Mouse (Mus musculus) CD4-positive, CD25-positive, alpha-beta regulatory T cell, adult 4 months (primary cell): Measurements from ENCODE around the gene Mthfd1. TPM values are rescaled to one million over a fixed set of nuclear protein-coding genes. Genes with fewer than 3 reads are reported as not detected.
A peak's percentile ranks its signal among the peaks of the same experiment; 100 is the strongest.

Source experiments
- ATAC-seq: one replicate; pipeline ENCODE4 v1.8.0; 2017
- polyA plus RNA-seq, 2 experiments: library from polyadenylated mRNA; unstranded; fragments of 100-300 nt; shearing (Covaris generic); gene quantifications; one replicate each; pipeline ENCODE4 v1.2.1; 2017

Mthfd1 gene
- polyA plus RNA-seq, 2 experiments from 2014 or later = 28.2 to 43.5 TPM

DNA sequence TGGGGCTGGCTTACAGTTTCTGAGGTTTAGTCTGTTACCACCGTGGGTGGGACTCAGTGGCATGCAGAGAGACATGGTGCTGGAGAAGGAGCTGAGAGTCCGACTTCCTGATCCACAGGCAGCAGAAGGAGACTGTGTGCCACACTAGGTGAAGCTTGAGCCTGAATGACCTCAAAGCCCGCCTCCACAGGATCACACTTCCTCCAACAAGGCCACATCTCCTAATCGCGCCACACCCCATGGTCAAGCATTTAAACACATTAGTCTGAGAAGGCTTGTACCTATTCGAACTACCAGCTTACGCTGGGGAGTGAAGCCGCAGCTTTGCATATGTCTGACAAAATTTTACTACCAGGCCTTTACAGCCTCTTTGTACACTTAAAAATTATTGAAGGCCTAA is 50.0 kb downstream of the Mthfd1 start:
- no peak for ATAC-seq

DNA sequence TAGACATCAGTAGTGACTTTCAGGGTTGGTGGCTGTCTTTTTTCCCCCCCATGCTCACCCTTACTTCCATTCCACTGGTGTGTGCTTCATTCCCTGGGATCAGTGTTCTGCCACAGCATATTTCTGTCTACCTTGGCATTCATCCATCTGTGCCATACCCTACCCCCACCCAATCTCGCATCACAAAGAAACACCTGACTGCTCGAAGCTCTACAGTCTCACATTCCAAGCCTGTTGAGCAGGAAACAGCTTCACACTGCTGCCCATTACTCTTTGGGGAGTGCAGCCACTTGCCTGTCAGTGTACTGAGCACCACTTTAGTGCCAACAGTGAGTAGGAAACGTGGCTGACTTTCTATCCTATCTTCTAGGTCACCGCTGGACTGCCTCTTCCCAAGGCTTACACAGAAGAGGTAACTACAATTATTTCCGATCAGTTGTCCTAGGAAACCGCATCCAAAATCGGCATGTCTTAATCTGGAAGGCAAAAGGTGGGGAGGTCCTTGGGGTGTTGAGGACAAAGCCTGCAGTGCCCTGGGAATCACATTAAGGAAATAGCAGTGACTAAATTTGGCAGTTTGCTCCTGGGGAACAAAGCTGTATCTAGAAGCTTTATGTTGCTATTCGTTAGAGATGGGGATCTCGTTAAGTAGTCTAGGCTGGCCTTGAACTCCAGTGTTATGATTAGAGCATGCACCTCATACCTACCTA is 51.9 kb downstream of the Mthfd1 start:
- ATAC-seq = no peak

DNA sequence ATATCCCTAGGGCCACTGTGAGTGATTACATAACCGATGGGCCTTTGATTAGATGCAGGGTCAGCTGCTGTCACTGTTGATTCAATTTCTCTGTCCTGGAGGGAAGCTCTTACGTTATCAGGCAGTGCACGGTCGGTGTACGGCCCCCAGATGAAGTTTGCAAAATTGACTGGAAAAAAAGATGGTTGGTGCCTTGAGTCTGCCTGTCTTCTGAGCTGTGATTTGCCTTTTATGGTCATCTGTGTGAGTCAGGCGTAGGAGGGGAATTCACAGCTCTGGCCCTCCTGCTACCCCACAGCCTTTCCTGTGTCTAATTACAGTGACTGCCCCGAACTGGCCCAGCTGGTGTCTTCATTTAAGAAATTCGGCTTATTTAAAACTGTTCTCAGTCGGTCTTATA is 52.9 kb downstream of the Mthfd1 start:
- peak; percentile 95 for ATAC-seq

DNA sequence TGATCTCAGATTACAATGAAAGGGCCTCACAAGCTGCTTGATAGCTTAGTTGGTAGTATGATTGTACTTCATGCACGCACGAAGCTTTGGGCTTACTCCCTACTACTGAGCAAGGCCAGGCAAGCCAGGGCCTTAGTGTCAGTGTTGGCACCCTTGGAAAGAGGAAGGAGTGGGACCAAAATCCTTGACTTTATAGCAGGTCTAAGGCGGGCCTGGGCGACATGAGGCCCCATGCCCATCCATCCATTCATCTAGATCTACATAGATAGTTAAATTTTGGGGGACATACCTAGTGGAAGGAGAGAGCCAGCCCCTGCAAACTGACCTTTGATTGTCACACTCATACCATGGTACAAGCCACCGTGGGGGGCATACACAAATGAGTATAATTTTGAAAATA is 53.3 kb downstream of the Mthfd1 start:
- ATAC-seq = no peak

DNA sequence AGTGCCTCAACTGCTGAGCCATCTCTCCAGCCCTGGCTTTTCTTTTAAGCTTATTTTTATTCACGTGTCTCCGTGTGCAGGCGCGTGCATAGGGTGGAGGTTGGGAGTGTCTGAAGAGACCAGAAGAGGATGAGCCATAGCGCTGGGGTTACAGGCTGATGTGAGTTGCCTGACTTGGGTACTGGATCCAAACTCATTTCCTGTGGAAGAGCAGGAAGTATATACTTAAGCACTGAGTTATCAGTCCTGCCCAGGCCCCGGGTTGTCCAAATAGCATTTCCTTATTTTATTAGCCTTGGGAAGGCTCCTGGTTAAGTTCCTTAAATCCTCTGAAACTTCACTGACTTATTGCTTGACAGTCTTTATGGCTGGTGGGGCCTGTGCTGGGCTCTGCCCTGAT is 54.9 kb downstream of the Mthfd1 start:
- ATAC-seq = no peak

DNA sequence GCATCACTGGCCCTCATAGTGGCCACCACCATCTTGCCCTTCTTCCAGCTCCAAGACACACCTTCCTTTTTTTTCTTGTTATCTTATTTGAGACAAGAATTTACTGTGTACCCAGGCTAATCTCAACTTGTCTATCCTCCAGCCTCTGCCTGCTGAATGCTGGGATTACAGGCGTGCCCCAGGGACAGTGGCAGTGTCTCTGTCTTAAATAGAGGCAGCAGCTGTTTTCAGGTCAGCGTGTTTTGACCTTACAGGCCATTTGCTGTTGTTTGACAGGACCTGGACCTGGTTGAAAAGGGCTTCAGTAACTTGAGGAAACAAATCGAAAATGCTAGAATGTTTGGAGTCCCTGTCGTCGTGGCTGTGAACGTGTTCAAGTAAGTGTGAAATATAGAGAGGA is 55.5 kb downstream of the Mthfd1 start:
- ATAC-seq = no peak

DNA sequence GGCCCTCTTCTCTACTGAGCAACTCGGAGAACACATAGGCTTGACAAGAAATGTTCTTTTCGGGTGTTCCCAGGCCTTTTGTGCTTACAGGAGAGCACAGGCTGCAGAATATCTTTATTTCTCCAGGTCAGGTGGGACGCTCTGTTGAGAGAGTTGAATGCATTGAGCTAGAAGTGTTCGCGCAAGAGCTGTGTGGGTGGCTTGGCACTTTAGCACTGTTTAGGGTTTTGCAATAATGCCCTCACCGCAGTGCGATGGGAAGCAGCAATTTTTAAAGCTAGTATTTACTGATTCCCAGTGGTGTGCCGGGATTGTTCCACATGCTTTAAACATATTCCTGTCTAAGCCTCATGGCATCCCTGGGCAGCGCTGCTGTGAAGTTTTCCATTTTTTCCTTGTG is 56.1 kb downstream of the Mthfd1 start:
- ATAC-seq = no peak

DNA sequence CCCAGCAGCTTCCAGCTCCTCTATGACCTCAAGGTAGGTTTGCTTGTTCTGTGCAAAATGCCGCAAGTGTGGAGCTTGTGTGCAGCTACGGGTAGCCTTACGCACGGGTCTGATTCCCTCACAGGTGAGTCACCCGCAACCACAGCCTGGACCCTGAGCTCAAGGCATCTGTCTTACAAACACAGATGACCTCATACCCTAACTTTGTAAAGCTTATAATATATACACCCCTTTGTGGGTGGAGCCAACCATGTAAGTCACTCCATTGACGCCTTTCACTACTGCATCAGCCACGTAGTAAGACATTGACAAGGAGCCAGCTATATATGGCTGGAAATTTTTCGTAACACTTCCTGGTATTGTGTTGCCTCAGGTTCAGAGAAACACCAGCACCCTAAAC is 56.9 kb downstream of the Mthfd1 start:
- ATAC-seq = no peak

DNA sequence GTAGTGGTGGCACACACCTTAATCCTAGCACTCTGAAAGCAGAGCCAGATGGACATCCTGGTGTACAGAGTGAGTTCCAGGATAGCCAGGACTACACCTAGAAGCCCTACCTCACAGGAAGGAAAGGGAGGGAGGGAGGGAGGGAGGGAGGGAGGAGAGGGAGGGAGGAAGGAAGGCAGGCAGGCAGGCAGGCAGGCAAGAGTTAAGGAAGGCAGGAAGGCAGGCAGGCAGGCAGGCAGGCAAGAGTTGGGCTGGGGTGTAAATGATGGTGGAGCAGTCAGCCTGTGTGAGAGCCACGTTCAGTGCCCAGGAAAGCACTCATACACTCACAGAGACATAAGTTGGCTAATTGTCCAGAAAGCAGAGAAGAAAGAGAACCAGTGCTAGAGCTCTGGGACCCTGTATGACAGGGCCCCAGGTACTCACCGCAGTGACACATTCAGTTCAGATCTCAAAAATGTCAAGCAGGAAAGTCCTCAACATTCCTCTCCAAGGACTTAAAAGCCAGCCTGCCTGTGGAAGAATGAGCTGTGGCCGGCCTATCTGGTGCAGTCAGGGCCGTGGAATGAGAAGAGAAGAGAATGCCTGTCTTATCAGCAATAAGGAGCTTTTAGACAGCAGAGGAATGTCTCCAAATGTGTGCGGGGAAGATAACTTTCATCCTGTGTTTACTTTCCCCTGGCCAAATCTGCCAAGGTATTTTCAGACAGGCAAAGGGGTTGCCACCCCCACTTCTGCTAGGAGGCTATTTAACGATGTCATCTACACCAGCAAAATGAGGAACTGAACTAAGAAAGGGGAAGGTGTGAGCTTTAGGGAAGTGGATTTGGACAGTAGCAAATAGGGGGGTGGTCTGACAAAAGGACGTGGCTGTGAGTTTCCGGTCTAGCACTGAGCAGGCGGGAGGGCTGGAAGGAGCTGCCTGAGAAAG is 63.4 kb downstream of the Mthfd1 start:
- no peak for ATAC-seq

DNA sequence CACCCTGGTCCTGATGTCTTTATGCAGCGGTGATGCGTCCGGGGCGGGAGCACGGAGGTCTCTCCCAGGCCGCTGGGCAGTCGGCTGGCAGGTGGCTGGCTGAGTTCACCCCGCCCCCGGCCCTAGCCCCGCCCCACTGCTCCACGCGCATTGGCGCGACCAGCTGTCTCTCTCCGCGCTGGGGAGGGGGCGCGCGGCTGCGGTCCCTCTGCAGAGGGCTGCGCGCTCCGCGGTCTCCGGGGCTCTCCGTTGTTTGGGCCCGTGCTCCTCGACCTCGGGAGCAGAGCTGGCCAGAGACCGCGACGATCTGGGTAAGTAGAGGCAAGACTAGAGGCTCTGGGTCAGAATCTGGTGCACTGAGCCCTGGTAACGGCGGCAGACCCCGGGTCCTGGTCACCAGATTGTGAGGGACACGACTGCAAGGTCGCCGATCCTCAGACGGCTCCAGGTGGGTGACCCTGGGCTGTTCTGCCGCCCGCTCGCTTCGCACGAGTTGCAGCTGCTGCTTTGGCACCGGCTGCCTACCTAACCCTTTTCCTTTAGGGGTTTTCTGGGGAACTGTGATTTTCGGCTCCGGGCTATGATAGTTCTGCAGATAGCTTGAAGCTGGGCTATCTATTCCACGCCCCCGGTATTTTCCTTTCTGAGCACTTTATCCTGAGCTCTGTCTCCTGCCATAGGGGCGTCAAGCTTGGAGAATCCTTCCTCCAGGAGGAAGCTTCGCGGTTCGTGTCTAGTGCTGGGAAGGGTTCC is 69.8 kb downstream of the Mthfd1 start, which contains the start of gene Akap5:
Gene Akap5 (plus strand): TSS at position 213 of the 753 bp plus-strand sequence.
- peak; percentile 54 for ATAC-seq

DNA sequence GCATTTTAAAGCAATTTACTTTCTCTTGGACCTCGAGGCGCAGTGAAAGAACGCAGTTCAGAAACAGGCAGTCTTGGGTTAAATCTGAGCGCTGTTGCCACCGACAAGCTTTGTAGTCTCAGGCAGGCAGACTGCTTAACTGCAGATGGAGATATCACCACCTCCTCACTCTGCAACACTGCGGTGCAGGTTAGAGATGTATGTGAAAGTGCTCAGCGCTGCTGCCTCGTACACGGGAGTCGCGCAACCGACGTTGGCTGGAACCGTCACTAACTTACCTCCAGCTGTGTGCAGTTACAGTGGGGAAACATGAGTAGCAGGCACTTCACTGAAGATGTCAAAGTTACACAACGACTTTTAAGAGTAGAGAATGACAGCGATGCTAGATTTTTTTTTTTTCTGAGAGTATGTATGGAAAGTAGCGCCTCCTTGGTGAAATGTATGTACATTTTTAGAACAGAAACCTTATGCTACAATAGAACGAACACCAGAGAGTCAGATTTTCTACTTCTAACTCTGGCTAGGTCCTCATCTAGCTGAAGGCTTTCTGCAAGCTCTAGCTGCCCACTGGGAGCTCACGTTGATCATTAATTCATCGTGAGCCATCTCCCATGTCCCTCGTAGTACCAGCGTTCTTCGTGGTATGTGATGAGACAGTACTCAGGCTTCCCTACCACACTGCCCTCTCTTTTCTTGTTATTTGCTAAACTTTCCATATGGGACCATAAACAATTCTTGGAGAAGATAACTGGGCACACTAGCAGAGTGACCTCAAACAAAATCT is 71.5 kb downstream of the Mthfd1 start:
- ATAC-seq = no peak

DNA sequence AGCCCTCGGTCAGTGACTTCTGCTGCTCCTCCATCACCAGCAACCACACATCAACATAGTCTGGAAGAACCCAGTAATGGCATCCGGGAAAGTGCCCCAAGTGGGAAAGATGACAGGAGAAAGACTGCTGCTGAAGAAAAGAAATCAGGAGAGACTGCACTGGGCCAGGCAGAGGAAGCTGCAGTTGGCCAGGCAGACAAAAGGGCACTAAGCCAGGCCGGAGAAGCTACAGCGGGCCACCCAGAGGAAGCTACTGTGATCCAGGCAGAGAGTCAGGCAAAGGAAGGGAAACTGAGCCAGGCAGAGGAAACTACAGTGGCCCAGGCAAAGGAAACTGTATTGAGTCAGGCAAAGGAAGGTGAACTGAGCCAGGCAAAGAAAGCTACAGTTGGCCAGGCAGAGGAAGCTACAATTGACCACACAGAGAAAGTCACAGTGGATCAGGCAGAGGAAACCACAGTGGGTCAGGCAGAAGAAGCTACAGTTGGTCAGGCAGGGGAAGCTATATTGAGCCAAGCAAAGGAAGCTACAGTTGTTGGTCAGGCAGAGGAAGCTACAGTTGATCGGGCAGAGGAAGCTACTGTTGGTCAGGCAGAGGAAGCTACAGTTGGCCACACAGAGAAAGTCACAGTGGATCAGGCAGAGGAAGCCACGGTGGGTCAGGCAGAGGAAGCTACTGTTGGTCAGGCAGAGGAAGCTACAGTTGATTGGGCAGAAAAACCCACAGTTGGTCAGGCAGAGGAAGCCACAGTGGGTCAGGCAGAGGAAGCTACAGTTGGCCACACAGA is 73.7 kb downstream of the Mthfd1 start:
- ATAC-seq = no peak

DNA sequence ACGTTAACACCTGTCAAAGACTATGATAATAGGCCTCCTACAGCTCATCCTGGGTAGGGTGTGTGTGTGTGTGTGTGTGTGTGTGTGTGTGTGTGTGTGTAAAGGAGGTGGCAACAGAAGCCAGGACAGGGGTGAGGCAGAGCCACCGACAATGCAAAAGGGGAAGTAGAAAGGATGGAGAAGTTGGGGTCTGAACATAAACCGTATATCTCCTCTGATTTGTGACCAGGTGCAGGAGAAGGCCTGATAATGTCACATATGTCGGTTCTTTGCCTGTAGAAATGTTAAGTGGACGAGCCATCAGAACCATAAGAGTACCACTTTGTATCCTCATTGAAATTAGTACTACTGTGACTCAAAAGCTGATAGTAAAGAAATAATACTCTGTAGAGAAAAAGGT is 78.6 kb downstream of the Mthfd1 start:
- ATAC-seq = no peak

DNA sequence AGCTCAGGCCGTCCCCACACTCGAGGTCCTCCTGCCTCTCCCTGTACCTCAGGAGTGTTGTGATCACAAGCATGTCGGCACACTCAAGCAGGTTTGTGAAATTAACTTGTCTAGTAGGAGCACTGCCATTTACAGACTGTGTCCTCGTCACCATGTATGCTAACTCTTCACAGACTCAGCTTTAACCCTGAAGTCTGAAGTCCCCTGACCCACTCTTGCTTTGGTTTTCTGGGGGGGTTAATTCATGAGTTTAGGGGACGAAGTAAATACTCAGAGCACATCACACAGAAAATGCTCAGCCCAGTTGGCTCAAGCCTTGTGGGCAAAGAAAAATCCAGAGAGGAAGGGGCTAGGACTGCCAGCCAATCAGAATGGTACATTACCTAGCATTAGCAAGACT is 80.5 kb downstream of the Mthfd1 start:
- no peak for ATAC-seq

DNA sequence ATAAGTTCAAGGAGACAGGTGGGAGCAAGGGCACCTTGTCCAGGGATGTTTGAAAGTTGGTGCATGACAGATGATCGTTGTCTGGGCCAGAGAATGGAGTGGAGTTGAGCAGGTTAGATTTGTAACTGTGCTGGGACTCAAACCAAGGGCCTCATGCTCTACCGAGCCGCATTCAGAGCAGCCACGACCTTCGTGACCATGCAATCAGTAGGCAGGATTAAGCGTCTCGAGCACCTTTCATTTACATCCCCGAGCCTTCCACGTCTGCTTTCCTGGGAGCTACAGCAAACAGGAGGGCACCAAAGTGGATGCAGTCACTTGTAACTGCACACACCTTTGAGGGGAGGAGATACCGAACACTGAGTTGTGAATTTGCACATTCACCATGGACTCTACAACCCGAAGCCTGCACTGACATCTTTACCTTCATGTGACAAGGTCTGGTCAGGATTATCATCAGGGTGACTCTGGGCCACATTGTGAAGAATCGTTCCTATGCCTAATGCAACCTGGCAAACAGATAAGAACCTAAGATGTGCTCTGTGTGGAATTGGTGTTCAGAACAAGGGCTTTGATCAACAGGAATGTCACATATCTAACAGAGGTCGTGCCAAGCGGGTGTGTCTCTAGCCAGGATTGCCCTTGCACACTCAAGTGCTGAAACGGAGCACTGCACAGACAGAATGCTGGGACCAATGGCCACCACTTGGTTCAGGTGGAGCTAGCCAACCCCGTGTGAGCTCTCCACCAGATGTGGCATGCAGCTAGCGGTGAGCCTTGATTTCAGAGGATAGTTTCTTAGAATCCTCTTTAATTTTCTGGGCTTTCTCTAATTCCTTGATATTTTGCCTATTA is 81.2 kb downstream of the Mthfd1 start:
- no peak for ATAC-seq

DNA sequence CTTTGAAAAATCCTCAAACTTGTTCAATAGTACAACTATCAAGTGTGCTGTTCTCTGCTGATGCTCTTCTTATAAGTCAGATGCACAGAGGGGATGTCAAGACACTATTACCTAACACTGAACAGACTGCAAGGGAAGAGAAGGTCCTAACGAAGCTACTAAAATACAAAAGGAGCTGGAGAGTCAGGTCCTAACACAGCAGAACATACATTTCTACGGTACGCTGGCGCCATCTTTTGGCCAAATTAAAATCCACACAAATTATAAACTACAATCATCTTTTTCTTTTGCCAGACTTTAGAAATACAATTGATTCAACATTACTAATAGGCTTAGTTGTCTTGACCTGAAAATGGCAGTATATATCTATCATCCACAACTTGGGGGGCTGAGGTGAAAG is 86.0 kb downstream of the Mthfd1 start:
- peak; percentile 61 for ATAC-seq

DNA sequence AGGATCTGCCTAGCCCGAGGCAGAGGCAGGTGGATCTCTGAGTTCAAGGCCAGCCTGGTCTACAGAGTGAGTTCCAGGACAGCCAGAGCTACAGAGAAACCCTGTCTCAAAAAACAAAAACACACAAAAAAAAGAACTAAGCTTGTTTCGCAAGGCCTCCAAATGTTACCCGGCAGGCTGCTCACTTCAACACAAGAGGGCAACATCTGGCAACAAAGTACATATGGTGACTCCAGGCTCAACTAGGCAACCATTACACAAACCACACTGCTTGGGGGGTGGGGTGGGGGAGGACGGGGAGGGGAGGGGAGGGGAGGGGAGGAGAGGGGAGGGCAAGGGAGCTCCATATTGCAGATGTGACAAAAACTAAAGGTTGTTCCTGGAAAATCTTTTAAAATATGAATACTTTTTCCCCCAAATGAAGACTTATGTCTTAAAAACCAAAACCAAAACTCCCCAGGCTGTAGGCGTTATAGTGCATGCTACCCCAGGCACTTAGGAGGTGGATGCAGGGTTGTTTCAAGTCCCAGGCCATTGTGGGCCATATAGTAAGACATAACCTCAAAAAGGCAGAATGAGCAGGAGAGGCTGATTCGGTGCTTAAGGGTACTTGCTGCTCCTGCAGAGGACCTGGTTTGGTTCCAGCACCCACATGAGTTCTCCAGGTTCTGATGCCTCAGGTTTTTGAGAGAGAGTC is 90.8 kb downstream of the Mthfd1 start:
- ATAC-seq = peak; percentile 86

DNA sequence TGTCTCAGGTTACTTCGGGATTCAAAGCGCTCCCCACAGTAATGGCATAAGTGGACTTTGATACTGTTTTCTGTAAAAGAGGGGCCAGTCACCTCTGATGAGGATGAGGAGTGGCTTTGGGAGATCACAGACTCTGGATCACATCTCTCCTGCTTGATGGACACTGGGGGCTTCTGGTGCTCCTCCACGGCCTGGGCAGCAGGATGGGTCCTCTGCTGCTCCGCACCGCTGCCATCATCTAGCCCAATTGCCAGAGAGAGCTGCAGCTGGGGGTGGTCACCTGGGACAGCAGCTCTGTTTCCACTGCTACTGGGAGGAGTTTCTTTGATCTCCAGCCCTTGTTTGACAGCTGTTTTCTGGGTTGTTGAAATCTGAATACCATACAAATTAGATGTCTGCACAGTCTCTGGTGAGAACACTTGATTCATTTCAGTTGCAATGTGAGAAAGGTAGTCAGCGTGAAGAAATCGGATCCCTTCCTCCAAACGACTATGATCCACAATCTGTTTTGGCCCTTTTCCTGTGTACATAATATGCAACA is 94.7 kb downstream of the Mthfd1 start:
- no peak for ATAC-seq

DNA sequence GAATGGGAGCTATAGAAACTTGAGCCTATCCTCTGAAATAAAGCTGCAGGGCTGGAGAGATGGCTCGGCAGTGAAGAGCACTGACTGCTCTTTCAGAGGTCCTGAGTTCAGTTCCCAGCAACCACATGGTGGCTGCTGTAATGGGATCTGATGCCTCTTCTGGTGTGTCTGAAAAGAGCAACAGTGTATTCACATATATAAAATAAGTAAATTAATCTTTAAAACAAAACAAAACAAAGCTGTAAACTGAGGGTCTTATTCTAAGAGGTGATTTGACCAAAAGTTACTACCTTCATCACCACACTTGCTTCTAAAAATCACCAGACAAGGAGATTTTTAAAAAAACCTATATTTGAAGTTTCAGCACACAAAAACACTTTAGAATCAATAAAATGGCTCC is 105.8 kb downstream of the Mthfd1 start:
- no peak for ATAC-seq
